Mouse (Mus musculus) midbrain, embryonic 16.5 days (tissue): ENCODE results near the gene Mt3. TPM values are rescaled to one million over a fixed set of nuclear protein-coding genes. Genes with fewer than 3 reads are reported as not detected.

Source experiments
- ATAC-seq: fragments of 200-750 bp; cut with Nextera tagmentation; 2 replicates; pipeline ENCODE4 v1.8.0; 2017; ENCODE audit warnings: moderate TSS enrichment
- H3K27ac ChIP-seq: fragments of 300-500 bp; sonication (generic); 2 replicates; pipeline ENCODE4 v1.5.1; 2014; ENCODE audit warnings: mild to moderate bottlenecking, low read length, mixed read lengths
- H3K27me3 ChIP-seq: fragments of 300-500 bp; sonication (generic); 2 replicates; pipeline ENCODE4 v1.6.1; 2014; ENCODE audit warnings: low read depth, low read length, mixed read lengths; ENCODE audit not compliant: control insufficient read depth, insufficient read depth
- H3K36me3 ChIP-seq: fragments of 300-500 bp; sonication (generic); 2 replicates; pipeline ENCODE4 v1.6.1; 2014; ENCODE audit warnings: mild to moderate bottlenecking, low read length, moderate library complexity, mixed read lengths; ENCODE audit not compliant: control insufficient read depth, insufficient read depth
- H3K4me1 ChIP-seq: fragments of 300-500 bp; sonication (generic); 2 replicates; pipeline ENCODE4 v1.6.1; 2014; ENCODE audit warnings: mild to moderate bottlenecking, low read length, mixed read lengths; ENCODE audit not compliant: control insufficient read depth, insufficient read depth
- H3K4me2 ChIP-seq: fragments of 300-500 bp; sonication (generic); 2 replicates; pipeline ENCODE4 v1.6.1; 2014; ENCODE audit warnings: mild to moderate bottlenecking, low read length, mixed read lengths
- H3K4me3 ChIP-seq: fragments of 300-500 bp; sonication (generic); 2 replicates; pipeline ENCODE4 v1.5.1; 2014; ENCODE audit warnings: low read depth, mild to moderate bottlenecking, low read length, moderate library complexity, mixed read lengths
- H3K9ac ChIP-seq: fragments of 300-500 bp; sonication (generic); 2 replicates; pipeline ENCODE4 v1.6.1; 2014; ENCODE audit warnings: low read depth, low read length, mixed read lengths
- H3K9me3 ChIP-seq: fragments of 300-500 bp; sonication (generic); replicated peaks from 2 replicates; pipeline ENCODE4 v1.6.1; 2014; ENCODE audit warnings: mild to moderate bottlenecking, low read length, mixed read lengths; ENCODE audit not compliant: control insufficient read depth, poor library complexity, severe bottlenecking
- WGBS: fragments of 180-500 bp; shearing (Covaris S2); extraction: QIAGEN DNeasy Blood & Tissue Kit; methylation state at CpG from one replicate; pipeline ENCODE4 v1.1.7; 2014; 5-methylcytosine and 5-hydroxymethylcytosine counted together
- polyA plus RNA-seq: library from polyadenylated mRNA; unstranded; fragments of >200 nt; fragmentation: Nextera tagmentation; extraction: Ambion mirVana; gene quantifications from 2 replicates; pipeline ENCODE4 v1.2.1, GENCODE M21; 2015

Gene Mt3
- 141 and 227 TPM in 2 replicates for polyA plus RNA-seq

- 2% methylated on average over 29 of the region's 29 CpGs for WGBS
- Histone ChIP-seq H3K4me2 (peak within 1 kb of the TSS; percentile 79), H3K4me1 (peaks cover 17% of the 10 kb centered on the region), H3K36me3 (no peaks in the 10 kb centered on the region), H3K27ac (peak within 1 kb of the TSS; percentile 75), H3K9ac (peak within 1 kb of the TSS; percentile 72), H3K27me3 (no peaks in the 10 kb centered on the region), H3K9me3 (no peaks in the 10 kb centered on the region), H3K4me3 (peak within 1 kb of the TSS; percentile 57)
- peak; percentile 86 for ATAC-seq
Measured at GRCm38 (mm10) chr8:94152513-94153300, at the start of gene Mt3. Gene Mt3 (plus strand): TSS chr8:94152607.

GRCm38 (mm10) chr8:94104146-94104545 lies 48.3 kb upstream of the Mt3 start:
- WGBS, result 48% methylated on average over 5 of the region's 5 CpGs
- Histone ChIP-seq H3K9me3 (no peaks in the 10 kb centered on the region), H3K4me3 (no peak overlapping the region), H3K27ac (no peak overlapping the region), H3K4me2 (no peak overlapping the region), H3K27me3 (no peaks in the 10 kb centered on the region), H3K36me3 (no peaks in the 10 kb centered on the region), H3K9ac (no peak overlapping the region), H3K4me1 (peaks cover under 1% of the 10 kb centered on the region)
- no peak for ATAC-seq

- 86% methylated on average over 3 of the region's 3 CpGs for WGBS
- no peak for ATAC-seq
- Histone ChIP-seq H3K4me3 (no peak overlapping the region), H3K4me1 (no peaks in the 10 kb centered on the region), H3K27ac (no peak overlapping the region), H3K9me3 (no peaks in the 10 kb centered on the region), H3K4me2 (no peak overlapping the region), H3K36me3 (no peaks in the 10 kb centered on the region), H3K27me3 (no peaks in the 10 kb centered on the region), H3K9ac (no peak overlapping the region)
Measured at GRCm38 (mm10) chr8:94107871-94108270, 44.5 kb upstream of the Mt3 start.

GRCm38 (mm10) chr8:94109396-94109795 lies 43.0 kb upstream of the Mt3 start:
- no peak for ATAC-seq
- no peak overlapping the region for H3K27ac ChIP-seq
- 72% methylated on average over 6 of the region's 6 CpGs for WGBS
- no peaks in the 10 kb centered on the region for H3K9me3 ChIP-seq
- H3K4me3 ChIP-seq, result no peak overlapping the region
- H3K27me3 ChIP-seq, result no peaks in the 10 kb centered on the region
- H3K9ac ChIP-seq, result no peak overlapping the region
- H3K36me3 ChIP-seq, result no peaks in the 10 kb centered on the region
- no peaks in the 10 kb centered on the region for H3K4me1 ChIP-seq
- no peak overlapping the region for H3K4me2 ChIP-seq

GRCm38 (mm10) chr8:94109835-94110234 lies 42.6 kb upstream of the Mt3 start:
- WGBS, result 78% methylated on average over 5 of the region's 5 CpGs
- ATAC-seq, result no peak
- no peaks in the 10 kb centered on the region for H3K9me3 ChIP-seq
- no peaks in the 10 kb centered on the region for H3K36me3 ChIP-seq
- no peaks in the 10 kb centered on the region for H3K4me1 ChIP-seq
- no peak overlapping the region for H3K4me2 ChIP-seq
- no peak overlapping the region for H3K4me3 ChIP-seq
- no peak overlapping the region for H3K27ac ChIP-seq
- H3K27me3 ChIP-seq, result no peaks in the 10 kb centered on the region
- H3K9ac ChIP-seq, result no peak overlapping the region

GRCm38 (mm10) chr8:94110526-94111177 lies 41.8 kb upstream of the Mt3 start:
- Histone ChIP-seq H3K4me1 (no peaks in the 10 kb centered on the region), H3K9ac (no peak overlapping the region), H3K4me3 (no peak overlapping the region), H3K27ac (no peak overlapping the region), H3K36me3 (no peaks in the 10 kb centered on the region), H3K4me2 (no peak overlapping the region), H3K9me3 (no peaks in the 10 kb centered on the region), H3K27me3 (no peaks in the 10 kb centered on the region)
- ATAC-seq, result no peak
- 70% methylated on average over 6 of the region's 6 CpGs for WGBS

GRCm38 (mm10) chr8:94113435-94113834 lies 39.0 kb upstream of the Mt3 start:
- 50% methylated on average over 1 of the region's 1 CpGs for WGBS

GRCm38 (mm10) chr8:94113972-94114371 lies 38.4 kb upstream of the Mt3 start:
- Histone ChIP-seq H3K4me2 (no peak overlapping the region), H3K9me3 (no peaks in the 10 kb centered on the region)

More at GRCm38 (mm10) chr8:94113435-94113834, 39.0 kb upstream of the Mt3 start:
- no peak overlapping the region for H3K4me3 ChIP-seq
- no peak overlapping the region for H3K4me2 ChIP-seq
- H3K27ac ChIP-seq, result no peak overlapping the region
- ATAC-seq, result no peak
- no peaks in the 10 kb centered on the region for H3K9me3 ChIP-seq
- no peaks in the 10 kb centered on the region for H3K4me1 ChIP-seq
- no peak overlapping the region for H3K9ac ChIP-seq
- H3K36me3 ChIP-seq, result no peaks in the 10 kb centered on the region
- no peaks in the 10 kb centered on the region for H3K27me3 ChIP-seq

GRCm38 (mm10) chr8:94118776-94119430 lies 33.5 kb upstream of the Mt3 start:
- no peak overlapping the region for H3K4me3 ChIP-seq
- no peak overlapping the region for H3K9ac ChIP-seq
- no peaks in the 10 kb centered on the region for H3K27me3 ChIP-seq
- ATAC-seq, result peak; percentile 92
- WGBS, result under 1% methylated on average over 6 of the region's 6 CpGs
- H3K27ac ChIP-seq, result peak overlapping the region; percentile 56
- peaks cover 11% of the 10 kb centered on the region for H3K4me1 ChIP-seq
- H3K36me3 ChIP-seq, result no peaks in the 10 kb centered on the region
- H3K4me2 ChIP-seq, result no peak overlapping the region
- H3K9me3 ChIP-seq, result no peaks in the 10 kb centered on the region

More at GRCm38 (mm10) chr8:94113972-94114371, 38.4 kb upstream of the Mt3 start:
- Histone ChIP-seq H3K36me3 (no peaks in the 10 kb centered on the region), H3K27ac (no peak overlapping the region), H3K4me1 (peaks cover 3% of the 10 kb centered on the region; the same call in 1 of the 2 replicates), H3K4me3 (no peak overlapping the region), H3K27me3 (no peaks in the 10 kb centered on the region), H3K9ac (no peak overlapping the region)
- WGBS, result 80% methylated on average over 2 of the region's 2 CpGs
- no peak for ATAC-seq
